20 mouse cellular contexts compared by ENCODE assay signal in genomic region chr14:62664976-62665673, GRCm38 (mm10). TPM values are rescaled to one million over a fixed set of nuclear protein-coding genes. Genes with fewer than 3 reads are reported as not detected.
A peak's percentile ranks its signal among the peaks of the same experiment; 100 is the strongest.
DNase-seq lines count a peak whose midpoint lies in the region; ATAC-seq and TF ChIP-seq lines count a peak whose summit lies in the region.
"Had no signal": no experiment of that assay in that cellular context is flagged by ENCODE, and none has a peak within 500 bp of the region (broad histone marks: within the 10 kb centered on the region; RNA-seq: fewer than 3 reads in every experiment).

No protein-coding gene starts in this region.

- no peak for TF ChIP-seq CTCF in lung, postnatal 0 days (IDR thresholded peaks at IDR 0.05)

- no peak overlapping the region for H3K4me2 ChIP-seq in lung, postnatal 0 days (replicated peaks; ENCODE audit: low read depth, low read length)
- H3K4me2 ChIP-seq: hindbrain, embryonic 14.5 days; midbrain, embryonic 13.5 days had no signal

- no peak overlapping the region for H3K4me3 ChIP-seq in lung, postnatal 0 days (ENCODE audit: low read depth, low read length)
- H3K4me3 ChIP-seq: left cerebral cortex, adult 2 months; midbrain, embryonic 13.5 days had no signal

- H3K27me3 ChIP-seq in lung, postnatal 0 days (replicated peaks; ENCODE audit: insufficient read depth, low read length): no peaks in the 10 kb centered on the region
- H3K27me3 ChIP-seq: midbrain, embryonic 13.5 days had no signal

- no peaks in the 10 kb centered on the region for H3K36me3 ChIP-seq in lung, postnatal 0 days (ENCODE audit: insufficient read depth, low read length)
- H3K36me3 ChIP-seq: midbrain, embryonic 13.5 days had no signal

- H3K9ac ChIP-seq in lung, postnatal 0 days (replicated peaks; ENCODE audit: low read depth): no peak overlapping the region
- H3K9ac ChIP-seq: hindbrain, embryonic 14.5 days; midbrain, embryonic 13.5 days had no signal

- H3K27ac ChIP-seq in lung, postnatal 0 days (ENCODE audit: low read length): no peak overlapping the region
- H3K27ac ChIP-seq: hindbrain, embryonic 14.5 days; left cerebral cortex, adult 2 months; midbrain, embryonic 13.5 days; stomach, postnatal 0 days had no signal

- no peaks in the 10 kb centered on the region for H3K4me1 ChIP-seq in lung, postnatal 0 days (ENCODE audit: insufficient read depth, low read depth, low read length)
- H3K4me1 ChIP-seq: midbrain, embryonic 13.5 days had no signal

- ATAC-seq in lung, postnatal 0 days: no peak
- ATAC-seq in common myeloid progenitor, adult 5-6 weeks (replicated peaks; ENCODE audit: low read depth, poor library complexity, severe bottlenecking): peak; percentile 93
- peak; percentile 85 for ATAC-seq in monocyte, adult 5-6 weeks (replicated peaks; ENCODE audit: insufficient number of reproducible peaks, low FRiP score, low TSS enrichment, poor library complexity, severe bottlenecking)
- ATAC-seq: intestine, postnatal 0 days; midbrain, embryonic 13.5 days had no signal

- WGBS in lung, postnatal 0 days: 40% methylated on average over 9 of the region's 9 CpGs

- TF ChIP-seq EP300 in lung, postnatal 0 days (IDR thresholded peaks at IDR 0.05): no peak

- peak; percentile 10 for DNase-seq in adrenal gland, postnatal 10 days
- no peak for DNase-seq in adrenal gland, postnatal 14 days
- DNase-seq in lung, postnatal 14 days: peak; percentile 1
- no peak for DNase-seq in lung, postnatal 0 days (ENCODE audit: low spot score)
- no peak for DNase-seq in right cerebral cortex, postnatal 14 days
- no peak for DNase-seq in kidney, adult 8-10 months
- DNase-seq: cerebellum, adult 2 months; gastrocnemius, postnatal 14 days; spleen, adult 18-20 months had no signal

- no peaks in the 10 kb centered on the region for H3K9me3 ChIP-seq in lung, postnatal 0 days (ENCODE audit: low read length)
- H3K9me3 ChIP-seq: midbrain, embryonic 13.5 days had no signal

RNA-seq across cellular contexts. Expression of gene Serpine3, which starts 1.7 kb away (rescaled TPM):
- total RNA-seq in adrenal gland, postnatal 10 days (2021): not detected
- total RNA-seq in adrenal gland, postnatal 14 days (2021): not detected in 2 replicates
- polyA plus RNA-seq in lung, postnatal 0 days (2015; fragmentation: Nextera tagmentation; extraction: Ambion mirVana): not detected in 2 replicates
- total RNA-seq in common myeloid progenitor, adult 5-6 weeks (2017): not detected in 2 replicates
- total RNA-seq in monocyte, adult 5-6 weeks (2017): not detected in 3 replicates
- total RNA-seq: ES-E14; gastrocnemius, postnatal 14 days; left cerebral cortex, adult 2 months had no signal
- polyA plus RNA-seq: cerebellum, adult 2 months; heart, embryonic 14.5 days; intestine, postnatal 0 days; limb, embryonic 14.5 days; midbrain, embryonic 13.5 days; neural tube, embryonic 11.5 days; stomach, postnatal 0 days had no signal

Comparison
In these comparisons a context has a peak if more than half of its experiments do, and no peak if none do; other contexts are left out.
1. DNase-seq: peak in adrenal gland, postnatal 10 days (single experiment) and lung, postnatal 14 days (single experiment); none in adrenal gland, postnatal 14 days (single experiment), lung, postnatal 0 days (single experiment), right cerebral cortex, postnatal 14 days (single experiment) and kidney, adult 8-10 months (0 of 2).